Mouse (Mus musculus) testis, adult 2 months (tissue): Measurements from ENCODE around the gene Gm28051. TPM values are rescaled to one million over a fixed set of nuclear protein-coding genes. Genes with fewer than 3 reads are reported as not detected.

Experiments used
- H3K27ac ChIP-seq: fragments of 200-500 bp; 2 replicates; pipeline ENCODE4 v1.5.1; 2012; ENCODE audit warnings: low read depth, low read length; ENCODE audit not compliant: control insufficient read depth, insufficient read depth
- H3K27me3 ChIP-seq: fragments of 200-500 bp; 2 replicates; pipeline ENCODE4 v1.6.1; 2012; ENCODE audit warnings: mild to moderate bottlenecking, low read length, moderate library complexity; ENCODE audit not compliant: control insufficient read depth, insufficient read depth
- H3K36me3 ChIP-seq: fragments of 200-500 bp; 2 replicates; pipeline ENCODE4 v1.6.1; 2012; ENCODE audit warnings: mild to moderate bottlenecking, low read length; ENCODE audit not compliant: control insufficient read depth, insufficient read depth
- H3K4me1 ChIP-seq: fragments of 200-500 bp; 2 replicates; pipeline ENCODE4 v1.6.1; 2012; ENCODE audit warnings: low read length; ENCODE audit not compliant: control insufficient read depth, insufficient read depth
- H3K4me3 ChIP-seq: fragments of 200-500 bp; 2 replicates; pipeline ENCODE4 v1.5.1; 2012; ENCODE audit warnings: low read depth, mild to moderate bottlenecking, low read length, moderate library complexity, mixed read lengths; ENCODE audit not compliant: control insufficient read depth
- CTCF ChIP-seq: fragments of 200-500 bp; IDR thresholded peaks from 2 replicates; pipeline ENCODE4 v1.5.1; 2012; ENCODE audit warnings: low read depth, mild to moderate bottlenecking, inconsistent platforms, low read length, moderate library complexity; ENCODE audit not compliant: control insufficient read depth, insufficient read depth, insufficient replicate concordance
- POLR2A ChIP-seq: fragments of 200-500 bp; IDR thresholded peaks from 2 replicates; pipeline ENCODE4 v1.6.1; 2012; ENCODE audit warnings: low read depth, mild to moderate bottlenecking, inconsistent platforms, low read length, moderate library complexity; ENCODE audit not compliant: control insufficient read depth
- polyA plus RNA-seq: library from polyadenylated mRNA; depleted of rRNA; stranded (reverse); fragments of >200 nt; gene quantifications from 2 replicates; pipeline ENCODE4 v1.2.3, GENCODE M21; 2012

The Gm28051 gene
- polyA plus RNA-seq, 1 experiment = 3.6 TPM

DNA sequence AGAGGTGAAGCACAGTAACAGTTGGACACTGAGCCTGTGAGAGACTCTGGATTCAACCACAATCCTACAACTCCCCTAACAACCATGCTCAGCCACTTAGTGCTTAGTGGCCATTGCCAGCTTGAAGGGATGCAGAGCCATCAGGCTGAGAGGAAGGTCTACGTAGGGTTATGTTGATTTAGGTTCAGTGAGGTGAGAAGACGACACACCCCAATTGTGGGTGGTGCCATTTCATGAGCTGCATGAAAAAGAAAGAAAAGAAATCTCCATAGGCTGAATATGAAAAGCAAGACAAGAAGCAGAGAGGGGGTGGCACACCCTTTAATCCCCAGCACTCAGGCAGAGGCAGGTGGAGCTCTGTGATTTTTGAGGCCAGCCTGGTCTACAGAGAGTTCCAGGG lies 43.4 kb downstream of the Gm28051 start:
- no peaks in the 10 kb centered on the region for H3K36me3 ChIP-seq
- H3K27me3 ChIP-seq = no peaks in the 10 kb centered on the region
- TF ChIP-seq POLR2A (no peak), CTCF (no peak)
- H3K4me3 ChIP-seq = no peak overlapping the region
- H3K27ac ChIP-seq = no peak overlapping the region
- H3K4me1 ChIP-seq = no peaks in the 10 kb centered on the region

DNA sequence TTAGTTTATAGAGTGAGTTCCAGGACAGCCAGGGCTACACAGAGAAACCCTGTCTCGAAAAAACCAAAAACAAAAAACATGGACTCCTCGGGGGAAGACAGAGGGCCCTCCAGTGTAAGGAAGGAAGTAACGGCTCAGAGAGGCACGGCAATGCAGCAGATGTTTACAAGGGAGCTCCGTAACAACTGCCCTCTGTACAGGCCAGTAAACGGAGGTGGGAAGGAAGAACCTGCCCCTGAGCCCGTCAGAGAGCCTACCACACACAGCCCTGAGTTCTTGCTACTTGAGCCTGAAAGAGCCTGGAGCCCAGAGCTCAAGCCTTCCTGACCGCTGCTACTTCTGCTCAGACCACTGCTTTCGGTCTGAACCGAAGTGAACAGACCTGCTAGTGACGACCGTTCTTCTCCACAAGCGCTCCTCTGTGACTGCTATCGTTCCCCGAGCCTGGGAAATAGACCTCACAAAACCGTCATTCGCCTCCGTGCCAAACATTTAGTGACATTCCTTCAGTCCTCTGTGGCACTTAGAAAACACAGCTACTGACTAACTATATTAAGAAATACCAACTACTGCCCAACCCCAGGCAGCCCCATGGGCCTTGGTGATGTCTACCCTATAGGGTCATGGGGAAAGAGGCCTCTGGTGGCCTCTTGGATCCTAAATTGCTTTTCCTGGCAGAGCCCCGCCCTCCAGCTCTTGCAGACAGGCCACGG lies 44.3 kb downstream of the Gm28051 start:
- no peaks in the 10 kb centered on the region for H3K36me3 ChIP-seq
- no peak for TF ChIP-seq POLR2A
- no peak for TF ChIP-seq CTCF

GRCm38 (mm10) chr12:102710851-102711375 lies 46.7 kb downstream of the Gm28051 start:
- H3K4me3 ChIP-seq = no peak overlapping the region
- H3K36me3 ChIP-seq = no peaks in the 10 kb centered on the region
- H3K27me3 ChIP-seq = no peaks in the 10 kb centered on the region
- H3K27ac ChIP-seq = no peak overlapping the region
- H3K4me1 ChIP-seq = peaks cover 4% of the 10 kb centered on the region
- TF ChIP-seq POLR2A (no peak), CTCF (no peak)

More for the DNA sequence above, 44.3 kb downstream of the Gm28051 start:
- Histone ChIP-seq H3K27ac (no peak overlapping the region), H3K27me3 (no peaks in the 10 kb centered on the region), H3K4me1 (no peaks in the 10 kb centered on the region), H3K4me3 (no peak overlapping the region)

GRCm38 (mm10) chr12:102709896-102710295 lies 47.7 kb downstream of the Gm28051 start:
- Histone ChIP-seq H3K27me3 (no peaks in the 10 kb centered on the region), H3K4me1 (peaks cover 10% of the 10 kb centered on the region), H3K36me3 (no peaks in the 10 kb centered on the region), H3K27ac (no peak overlapping the region), H3K4me3 (no peak overlapping the region)
- TF ChIP-seq POLR2A (no peak), CTCF (no peak)

- H3K36me3 ChIP-seq = no peaks in the 10 kb centered on the region
- H3K27me3 ChIP-seq = no peaks in the 10 kb centered on the region
- H3K27ac ChIP-seq = no peak overlapping the region
- H3K4me1 ChIP-seq = peaks cover 24% of the 10 kb centered on the region
- no peak overlapping the region for H3K4me3 ChIP-seq
- TF ChIP-seq POLR2A = no peak
- peak; percentile 23; the same call in 1 of the 2 replicates for TF ChIP-seq CTCF
Observed at GRCm38 (mm10) chr12:102708220-102708619, 49.3 kb downstream of the Gm28051 start.

GRCm38 (mm10) chr12:102706833-102707463 lies 50.6 kb downstream of the Gm28051 start:
- Histone ChIP-seq H3K36me3 (no peaks in the 10 kb centered on the region), H3K4me1 (peaks cover 35% of the 10 kb centered on the region), H3K4me3 (no peak overlapping the region), H3K27ac (no peak overlapping the region), H3K27me3 (no peaks in the 10 kb centered on the region)
- TF ChIP-seq POLR2A (no peak), CTCF (no peak)

GRCm38 (mm10) chr12:102705906-102706640 lies 51.5 kb downstream of the Gm28051 start:
- H3K4me3 ChIP-seq = no peak overlapping the region

More at GRCm38 (mm10) chr12:102705906-102706640, 51.5 kb downstream of the Gm28051 start:
- no peaks in the 10 kb centered on the region for H3K36me3 ChIP-seq
- H3K4me1 ChIP-seq = peaks cover 35% of the 10 kb centered on the region
- H3K27me3 ChIP-seq = no peaks in the 10 kb centered on the region
- no peak overlapping the region for H3K27ac ChIP-seq
- TF ChIP-seq CTCF (no peak), POLR2A (no peak)
